In the genomic region with DNA sequence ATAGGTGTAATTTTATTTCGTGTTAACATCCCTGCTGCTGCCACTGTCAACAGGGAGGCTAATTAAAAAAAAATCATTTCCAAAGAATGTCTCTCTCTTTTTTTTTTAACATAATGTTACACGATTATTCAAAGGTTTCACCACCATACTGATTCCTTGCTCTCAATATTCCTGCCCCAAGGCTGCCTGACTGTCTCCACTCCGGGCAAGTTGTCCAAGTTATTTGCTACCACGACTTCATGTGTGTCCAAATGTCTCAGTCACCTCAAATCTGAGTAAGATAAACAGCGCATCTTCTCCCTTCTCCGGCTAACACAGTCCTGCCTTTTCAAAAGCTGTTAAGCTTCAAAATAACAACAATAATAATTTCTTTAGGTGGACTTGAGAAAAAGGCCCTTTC, we compare ENCODE assay signal across 9 mouse cellular contexts.
DNase-seq lines count a peak whose midpoint lies in the region; ATAC-seq and TF ChIP-seq lines count a peak whose summit lies in the region.
"Had no signal": no experiment of that assay in that cellular context is flagged by ENCODE, and none has a peak within 500 bp of the region (broad histone marks: within the 10 kb centered on the region; RNA-seq: fewer than 3 reads in every experiment).

No protein-coding gene starts in this region.

- H3K9me3 ChIP-seq in limb, embryonic 12.5 days, result no peaks in the 10 kb centered on the region

- H3K36me3 ChIP-seq in limb, embryonic 12.5 days, result no peaks in the 10 kb centered on the region

- peak overlapping the region; percentile 71 for H3K4me2 ChIP-seq in limb, embryonic 12.5 days

- H3K9ac ChIP-seq in limb, embryonic 12.5 days (replicated peaks), result peak overlapping the region; percentile 99

- H3K4me1 ChIP-seq in limb, embryonic 12.5 days (replicated peaks), result peaks cover 36% of the 10 kb centered on the region

- intact Hi-C loops in gastrocnemius, adult 2 months (cut with DNase I), result no loop called here
- intact Hi-C loops in gastrocnemius, postnatal 14 days (cut with DNase I; ENCODE audit: low total_unique reads), result loop anchor here (10.0 kb wide), 1 partner anchor 503 kb away; no protein-coding TSS in a partner anchor

- peak overlapping the region; percentile 97 for H3K27ac ChIP-seq in gastrocnemius, adult 2 months
- peak overlapping the region; percentile 100 for H3K27ac ChIP-seq in limb, embryonic 12.5 days
- H3K27ac ChIP-seq: macrophage had no signal

- H3K4me3 ChIP-seq in gastrocnemius, adult 2 months, result peak overlapping the region; percentile 75
- H3K4me3 ChIP-seq in limb, embryonic 12.5 days (replicated peaks), result peak overlapping the region; percentile 82

- TF ChIP-seq CTCF in gastrocnemius, adult 2 months (IDR thresholded peaks at IDR 0.05), result no peak

- H3K27me3 ChIP-seq in limb, embryonic 12.5 days, result no peaks in the 10 kb centered on the region

- WGBS in limb, embryonic 12.5 days, result 1% methylated on average over 6 of the region's 6 CpGs

- no peak for ATAC-seq in limb, embryonic 12.5 days (ENCODE audit: insufficient number of reproducible peaks, insufficient read depth, low FRiP score, low TSS enrichment, low read depth)

- no peak for DNase-seq in gastrocnemius, adult 2 months
- DNase-seq in gastrocnemius, adult 18-20 months (ENCODE audit: low spot score), result no peak
- DNase-seq in retina, postnatal 1 day, result peak; percentile 24
- no peak for DNase-seq in retina, embryonic 14.5 days (ENCODE audit: low spot score)
- no peak for DNase-seq in c-Kit-positive CD71-positive TER-119-positive erythroid progenitor cells, embryonic 14.5 days (ENCODE audit: low spot score)
- DNase-seq in gastrocnemius, postnatal 14 days, result no peak
- DNase-seq in layer of hippocampus, adult 8-10 months (ENCODE audit: low spot score in 2 of 2), result no peak
